In genomic region chr2:34770049-34770448, GRCm38 (mm10) we compare ENCODE assay signal across 11 mouse cellular contexts. TPM values are rescaled to one million over a fixed set of nuclear protein-coding genes. Genes with fewer than 3 reads are reported as not detected.
DNase-seq lines count a peak whose midpoint lies in the region; ATAC-seq and TF ChIP-seq lines count a peak whose summit lies in the region.
"Had no signal": no experiment of that assay in that cellular context is flagged by ENCODE, and none has a peak within 500 bp of the region (broad histone marks: within the 10 kb centered on the region; RNA-seq: fewer than 3 reads in every experiment).

No protein-coding gene starts in this region.

- H3K4me2 ChIP-seq in forebrain, embryonic 11.5 days (ENCODE audit: low read depth, low read length, severe bottlenecking): no peak overlapping the region
- H3K4me2 ChIP-seq in forebrain, postnatal 0 days (ENCODE audit: low read depth): no peak overlapping the region
- H3K4me2 ChIP-seq in lung, postnatal 0 days (replicated peaks; ENCODE audit: low read depth, low read length): no peak overlapping the region
- H3K4me2 ChIP-seq in limb, embryonic 12.5 days: peak overlapping the region; percentile 72
- peak overlapping the region; percentile 74; the same call in 1 of the 2 replicates for H3K4me2 ChIP-seq in stomach, embryonic 14.5 days (replicated peaks; ENCODE audit: low read depth, low read length)

- H3K4me1 ChIP-seq in forebrain, embryonic 11.5 days (replicated peaks; ENCODE audit: control insufficient read depth, insufficient read depth, low read length): peaks cover 13% of the 10 kb centered on the region; the same call in 1 of the 2 replicates
- H3K4me1 ChIP-seq in forebrain, postnatal 0 days (ENCODE audit: insufficient read depth): peaks cover 9% of the 10 kb centered on the region
- H3K4me1 ChIP-seq in lung, postnatal 0 days (ENCODE audit: insufficient read depth, low read depth, low read length): peaks cover 12% of the 10 kb centered on the region; the same call in 1 of the 2 replicates
- H3K4me1 ChIP-seq in lung, adult 2 months (ENCODE audit: control insufficient read depth, insufficient read depth, low read length): peaks cover 12% of the 10 kb centered on the region
- H3K4me1 ChIP-seq in limb, embryonic 12.5 days (replicated peaks): peaks cover 28% of the 10 kb centered on the region
- peaks cover 26% of the 10 kb centered on the region for H3K4me1 ChIP-seq in stomach, embryonic 14.5 days (ENCODE audit: control insufficient read depth, insufficient read depth, low read length)

- 96% methylated on average over 2 of the region's 2 CpGs for WGBS in forebrain, embryonic 11.5 days
- 92% methylated on average over 2 of the region's 2 CpGs for WGBS in forebrain, postnatal 0 days
- WGBS in lung, postnatal 0 days: 74% methylated on average over 2 of the region's 2 CpGs
- WGBS in lung, adult 2 months: 81% methylated on average over 2 of the region's 2 CpGs
- 90% methylated on average over 2 of the region's 2 CpGs for WGBS in limb, embryonic 12.5 days
- 88% methylated on average over 2 of the region's 2 CpGs for WGBS in stomach, embryonic 14.5 days

- 0 out of 2 replicates have a peak overlapping the region, but pooled peaks have one; percentile 99 for H3K4me3 ChIP-seq in forebrain, embryonic 11.5 days (ENCODE audit: low read depth, low read length)
- no peak overlapping the region for H3K4me3 ChIP-seq in forebrain, postnatal 0 days (ENCODE audit: low read depth, low read length)
- no peak overlapping the region for H3K4me3 ChIP-seq in lung, postnatal 0 days (ENCODE audit: low read depth, low read length)
- no peak overlapping the region for H3K4me3 ChIP-seq in lung, adult 2 months (replicated peaks; ENCODE audit: extremely low read depth, low read depth, low read length)
- H3K4me3 ChIP-seq in limb, embryonic 12.5 days (replicated peaks): peak overlapping the region; percentile 99; the same call in 1 of the 2 replicates
- H3K4me3 ChIP-seq in stomach, embryonic 14.5 days (ENCODE audit: low read depth, low read length): 0 out of 2 replicates have a peak overlapping the region, but pooled peaks have one; percentile 98

- no peak for DNase-seq in forebrain, embryonic 11.5 days (ENCODE audit: low spot score)
- no peak for DNase-seq in forebrain, postnatal 0 days
- peak; percentile 50 for DNase-seq in lung, postnatal 0 days (ENCODE audit: low spot score)
- DNase-seq in lung, adult 2 months: no peak
- no peak for DNase-seq in thymus, postnatal 4 days
- no peak for DNase-seq in gastrocnemius, postnatal 36 days
- DNase-seq: cerebellum, postnatal 25 days; kidney, postnatal 25 days; right cerebral cortex, postnatal 25 days had no signal

- intact Hi-C loops in gastrocnemius, postnatal 36 days (cut with DNase I): no loop called here

- no peaks in the 10 kb centered on the region for H3K27me3 ChIP-seq in forebrain, embryonic 11.5 days (ENCODE audit: control insufficient read depth, insufficient read depth, low read length)
- H3K27me3 ChIP-seq in forebrain, postnatal 0 days (ENCODE audit: insufficient read depth, low read length): no peaks in the 10 kb centered on the region
- H3K27me3 ChIP-seq in lung, postnatal 0 days (replicated peaks; ENCODE audit: insufficient read depth, low read length): no peaks in the 10 kb centered on the region
- H3K27me3 ChIP-seq in limb, embryonic 12.5 days: no peaks in the 10 kb centered on the region
- H3K27me3 ChIP-seq in stomach, embryonic 14.5 days (ENCODE audit: control insufficient read depth, insufficient read depth, low read length): no peaks in the 10 kb centered on the region

- no peak overlapping the region for H3K9ac ChIP-seq in forebrain, embryonic 11.5 days (ENCODE audit: low read length)
- H3K9ac ChIP-seq in forebrain, postnatal 0 days: no peak overlapping the region
- no peak overlapping the region for H3K9ac ChIP-seq in lung, postnatal 0 days (replicated peaks; ENCODE audit: low read depth)
- no peak overlapping the region for H3K9ac ChIP-seq in limb, embryonic 12.5 days (replicated peaks)
- no peak overlapping the region for H3K9ac ChIP-seq in stomach, embryonic 14.5 days (replicated peaks; ENCODE audit: low read depth, low read length)

- TF ChIP-seq CTCF in forebrain, postnatal 0 days (IDR thresholded peaks at IDR 0.05; ENCODE audit: low read depth): no peak
- TF ChIP-seq CTCF in lung, postnatal 0 days (IDR thresholded peaks at IDR 0.05): no peak
- TF ChIP-seq CTCF in lung, adult 2 months (IDR thresholded peaks at IDR 0.05; ENCODE audit: insufficient read depth, low read length): no peak

- no peak for TF ChIP-seq POLR2A in lung, adult 2 months (IDR thresholded peaks at IDR 0.05; ENCODE audit: borderline replicate concordance, extremely low read depth, low read depth, low read length)

- H3K9me3 ChIP-seq in forebrain, embryonic 11.5 days (ENCODE audit: control insufficient read depth, low read length): no peaks in the 10 kb centered on the region; the same call in 1 of the 2 replicates
- H3K9me3 ChIP-seq in forebrain, postnatal 0 days (ENCODE audit: low read length): no peaks in the 10 kb centered on the region
- no peaks in the 10 kb centered on the region for H3K9me3 ChIP-seq in lung, postnatal 0 days (ENCODE audit: low read length)
- peaks cover 5% of the 10 kb centered on the region; the same call in 1 of the 2 replicates for H3K9me3 ChIP-seq in limb, embryonic 12.5 days
- H3K9me3 ChIP-seq in stomach, embryonic 14.5 days (ENCODE audit: control insufficient read depth, low read depth, low read length): no peaks in the 10 kb centered on the region

- peaks cover 17% of the 10 kb centered on the region for H3K36me3 ChIP-seq in forebrain, embryonic 11.5 days (ENCODE audit: control insufficient read depth, insufficient read depth, low read length)
- H3K36me3 ChIP-seq in forebrain, postnatal 0 days (ENCODE audit: insufficient read depth): peaks cover 17% of the 10 kb centered on the region
- H3K36me3 ChIP-seq in lung, postnatal 0 days (ENCODE audit: insufficient read depth, low read length): peaks cover 13% of the 10 kb centered on the region; the same call in 1 of the 2 replicates
- peaks cover 26% of the 10 kb centered on the region for H3K36me3 ChIP-seq in limb, embryonic 12.5 days
- peaks cover 21% of the 10 kb centered on the region for H3K36me3 ChIP-seq in stomach, embryonic 14.5 days (ENCODE audit: control insufficient read depth, insufficient read depth, low read length)

- no peak for TF ChIP-seq EP300 in lung, postnatal 0 days (IDR thresholded peaks at IDR 0.05)

- no peak overlapping the region for H3K27ac ChIP-seq in forebrain, embryonic 11.5 days (ENCODE audit: low read depth, low read length)
- no peak overlapping the region for H3K27ac ChIP-seq in forebrain, postnatal 0 days (ENCODE audit: low read depth, low read length)
- H3K27ac ChIP-seq in lung, postnatal 0 days (ENCODE audit: low read length): no peak overlapping the region
- H3K27ac ChIP-seq in limb, embryonic 12.5 days: no peak overlapping the region
- no peak overlapping the region for H3K27ac ChIP-seq in stomach, embryonic 14.5 days (ENCODE audit: low read length)

- no peak for ATAC-seq in forebrain, embryonic 11.5 days (replicated peaks; ENCODE audit: low FRiP score)
- ATAC-seq in forebrain, postnatal 0 days: no peak
- no peak for ATAC-seq in lung, postnatal 0 days
- ATAC-seq in limb, embryonic 12.5 days (ENCODE audit: insufficient number of reproducible peaks, insufficient read depth, low FRiP score, low TSS enrichment, low read depth): no peak
- ATAC-seq in stomach, embryonic 14.5 days (ENCODE audit: insufficient number of reproducible peaks, insufficient read depth, low FRiP score, low read depth): no peak

RNA-seq across cellular contexts. Expression of gene Hspa5, which starts 1.7 kb away (rescaled TPM):
- 731 and 789 TPM in 2 replicates for polyA plus RNA-seq in forebrain, embryonic 11.5 days (2014; fragmentation: Nextera tagmentation; extraction: Ambion mirVana)
- total RNA-seq in forebrain, postnatal 0 days (2014; rRNA removed): 243 and 295 TPM in 2 replicates
- polyA plus RNA-seq in forebrain, postnatal 0 days (2015; fragmentation: Nextera tagmentation; extraction: Ambion mirVana): 292 and 294 TPM in 2 replicates
- 372 and 523 TPM in 2 replicates for polyA plus RNA-seq in lung, postnatal 0 days (2015; fragmentation: Nextera tagmentation; extraction: Ambion mirVana)
- polyA plus RNA-seq in lung, adult 2 months (2012; rRNA removed): 463 and 672 TPM in 2 replicates
- 756 and 817 TPM in 2 replicates for polyA plus RNA-seq in limb, embryonic 12.5 days (2016; fragmentation: Nextera tagmentation; extraction: Ambion mirVana)
- 622 and 812 TPM in 2 replicates for polyA plus RNA-seq in stomach, embryonic 14.5 days (2014; fragmentation: Nextera tagmentation; extraction: Ambion mirVana)
- total RNA-seq in gastrocnemius, postnatal 36 days (2021): 100 to 1,000 TPM; 168 to 180 TPM

RNA-seq across cellular contexts. Expression of gene Gapvd1, which starts 15.0 kb away (rescaled TPM):
- polyA plus RNA-seq in forebrain, embryonic 11.5 days (2014; fragmentation: Nextera tagmentation; extraction: Ambion mirVana): 103 and 106 TPM in 2 replicates
- total RNA-seq in forebrain, postnatal 0 days (2014; rRNA removed): 106 and 108 TPM in 2 replicates
- 59.4 and 94.1 TPM in 2 replicates for polyA plus RNA-seq in forebrain, postnatal 0 days (2015; fragmentation: Nextera tagmentation; extraction: Ambion mirVana)
- polyA plus RNA-seq in lung, postnatal 0 days (2015; fragmentation: Nextera tagmentation; extraction: Ambion mirVana): 50.1 and 58.5 TPM in 2 replicates
- 16.7 and 20.3 TPM in 2 replicates for polyA plus RNA-seq in lung, adult 2 months (2012; rRNA removed)
- polyA plus RNA-seq in limb, embryonic 12.5 days (2016; fragmentation: Nextera tagmentation; extraction: Ambion mirVana): 92.9 and 104 TPM in 2 replicates
- 93.0 and 95.2 TPM in 2 replicates for polyA plus RNA-seq in stomach, embryonic 14.5 days (2014; fragmentation: Nextera tagmentation; extraction: Ambion mirVana)
- total RNA-seq in gastrocnemius, postnatal 36 days (2021): 10 to 100 TPM; 28.7 to 34.7 TPM

RNA-seq across cellular contexts. Expression of gene Rabepk, which starts 29.7 kb away (rescaled TPM):
- 29.9 and 33.7 TPM in 2 replicates for polyA plus RNA-seq in forebrain, embryonic 11.5 days (2014; fragmentation: Nextera tagmentation; extraction: Ambion mirVana)
- 15.6 and 19.4 TPM in 2 replicates for total RNA-seq in forebrain, postnatal 0 days (2014; rRNA removed)
- 26.1 and 27.3 TPM in 2 replicates for polyA plus RNA-seq in forebrain, postnatal 0 days (2015; fragmentation: Nextera tagmentation; extraction: Ambion mirVana)
- 18.5 and 19.6 TPM in 2 replicates for polyA plus RNA-seq in lung, postnatal 0 days (2015; fragmentation: Nextera tagmentation; extraction: Ambion mirVana)
- polyA plus RNA-seq in lung, adult 2 months (2012; rRNA removed): 18.8 and 24.4 TPM in 2 replicates
- polyA plus RNA-seq in limb, embryonic 12.5 days (2016; fragmentation: Nextera tagmentation; extraction: Ambion mirVana): 33.4 and 35.7 TPM in 2 replicates
- 43.1 and 43.7 TPM in 2 replicates for polyA plus RNA-seq in stomach, embryonic 14.5 days (2014; fragmentation: Nextera tagmentation; extraction: Ambion mirVana)
- total RNA-seq in gastrocnemius, postnatal 36 days (2021): 1 to 10 TPM; 7.5 to 8.6 TPM

RNA-seq across cellular contexts. Expression of gene Fbxw2, which starts 56.1 kb away (rescaled TPM):
- 81.2 and 82.4 TPM in 2 replicates for polyA plus RNA-seq in forebrain, embryonic 11.5 days (2014; fragmentation: Nextera tagmentation; extraction: Ambion mirVana)
- 130 and 140 TPM in 2 replicates for total RNA-seq in forebrain, postnatal 0 days (2014; rRNA removed)
- polyA plus RNA-seq in forebrain, postnatal 0 days (2015; fragmentation: Nextera tagmentation; extraction: Ambion mirVana): 111 and 120 TPM in 2 replicates
- 86.6 and 87.3 TPM in 2 replicates for polyA plus RNA-seq in lung, postnatal 0 days (2015; fragmentation: Nextera tagmentation; extraction: Ambion mirVana)
- polyA plus RNA-seq in lung, adult 2 months (2012; rRNA removed): 46.0 and 59.3 TPM in 2 replicates
- 83.0 and 86.8 TPM in 2 replicates for polyA plus RNA-seq in limb, embryonic 12.5 days (2016; fragmentation: Nextera tagmentation; extraction: Ambion mirVana)
- 69.8 and 75.7 TPM in 2 replicates for polyA plus RNA-seq in stomach, embryonic 14.5 days (2014; fragmentation: Nextera tagmentation; extraction: Ambion mirVana)
- 10 to 100 TPM; 43.9 to 46.6 TPM for total RNA-seq in gastrocnemius, postnatal 36 days (2021)

Comparison
In these comparisons a context has a peak if more than half of its experiments do, and no peak if none do; other contexts are left out.
1. H3K4me3 ChIP-seq: peak in forebrain, embryonic 11.5 days (single experiment), limb, embryonic 12.5 days (single experiment) and stomach, embryonic 14.5 days (single experiment); none in forebrain, postnatal 0 days (single experiment), lung, postnatal 0 days (single experiment) and lung, adult 2 months (single experiment).
2. H3K4me2 ChIP-seq: peak in limb, embryonic 12.5 days (single experiment) and stomach, embryonic 14.5 days (single experiment); none in forebrain, embryonic 11.5 days (single experiment), forebrain, postnatal 0 days (single experiment) and lung, postnatal 0 days (single experiment).